Mouse (Mus musculus): ENCODE measurements around the gene Rcor2. TPM values are rescaled to one million over a fixed set of nuclear protein-coding genes. Genes with fewer than 3 reads are reported as not detected.

Gene Rcor2
- polyA plus RNA-seq, 1 experiment from 2014 or later: 1.5 TPM

DNA sequence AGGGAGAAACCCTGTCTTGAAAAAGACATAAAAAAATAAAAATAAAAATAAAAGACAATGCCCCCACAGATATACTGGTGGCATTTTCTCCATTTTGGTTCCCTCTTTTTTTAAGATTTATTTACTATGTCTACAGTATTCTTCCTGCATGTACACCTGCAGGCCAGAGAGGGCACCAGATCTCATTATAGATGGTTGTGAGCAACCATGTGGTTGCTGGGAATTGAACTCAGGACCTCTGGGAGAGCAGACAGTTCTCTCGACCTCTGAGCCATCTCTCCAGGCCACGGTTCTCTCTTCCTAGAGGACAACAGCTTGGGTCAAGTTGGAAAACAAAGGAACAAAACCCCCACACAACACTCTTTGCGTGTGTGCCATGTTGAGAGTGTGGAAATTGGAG, 5.2 kb upstream of the Rcor2 start:
- WGBS: 93% methylated on average over 3 of the region's 3 CpGs
- no peak overlapping the region for H3K4me2 ChIP-seq (replicated peaks; ENCODE audit: low read depth)
- no peaks in the 10 kb centered on the region for H3K36me3 ChIP-seq (ENCODE audit: control insufficient read depth, insufficient read depth)
- H3K27me3 ChIP-seq (replicated peaks; ENCODE audit: control insufficient read depth, insufficient read depth, low read length): no peaks in the 10 kb centered on the region
- H3K27ac ChIP-seq (ENCODE audit: low read depth, low read length): no peak overlapping the region
- H3K9me3 ChIP-seq (ENCODE audit: control insufficient read depth): no peaks in the 10 kb centered on the region
- no peak for TF ChIP-seq CTCF (IDR thresholded peaks at IDR 0.05; ENCODE audit: low read depth)
- H3K4me3 ChIP-seq (ENCODE audit: low read depth, low read length): no peak overlapping the region
- H3K9ac ChIP-seq (ENCODE audit: low read depth, low read length): no peak overlapping the region
- ATAC-seq: no peak
- H3K4me1 ChIP-seq (replicated peaks; ENCODE audit: control insufficient read depth, insufficient read depth, low read length): peaks cover 3% of the 10 kb centered on the region; the same call in 1 of the 2 replicates

DNA sequence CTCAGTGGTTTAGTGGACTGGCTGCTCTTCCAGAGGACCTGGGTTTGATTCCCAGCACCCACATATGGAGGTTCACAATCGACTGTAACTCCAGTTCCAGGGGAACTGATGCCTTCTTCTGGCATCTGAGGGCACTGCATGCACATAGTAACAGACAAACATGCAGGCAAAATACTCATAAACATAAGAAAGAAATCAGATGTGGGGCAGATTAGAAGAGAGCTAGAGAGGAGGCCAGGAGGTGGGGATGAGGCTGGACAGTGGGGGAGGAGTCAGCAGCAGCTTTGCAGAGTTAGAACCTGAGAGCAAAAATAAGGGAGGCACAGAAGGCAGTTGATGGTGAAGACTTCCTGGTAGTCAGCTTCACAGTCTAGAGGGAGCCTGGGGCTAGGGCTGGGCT, 4.5 kb upstream of the Rcor2 start:
- TF ChIP-seq CTCF (IDR thresholded peaks at IDR 0.05; ENCODE audit: low read depth): no peak
- Histone ChIP-seq H3K4me3 (ENCODE audit: low read depth, low read length) (no peak overlapping the region), H3K9ac (ENCODE audit: low read depth, low read length) (no peak overlapping the region), H3K4me1 (replicated peaks; ENCODE audit: control insufficient read depth, insufficient read depth, low read length) (peaks cover 5% of the 10 kb centered on the region), H3K9me3 (ENCODE audit: control insufficient read depth) (no peaks in the 10 kb centered on the region), H3K4me2 (replicated peaks; ENCODE audit: low read depth) (no peak overlapping the region), H3K27me3 (replicated peaks; ENCODE audit: control insufficient read depth, insufficient read depth, low read length) (no peaks in the 10 kb centered on the region), H3K27ac (ENCODE audit: low read depth, low read length) (no peak overlapping the region), H3K36me3 (ENCODE audit: control insufficient read depth, insufficient read depth) (no peaks in the 10 kb centered on the region)
- no peak for ATAC-seq
- 91% methylated on average over 1 of the region's 1 CpGs for WGBS

DNA sequence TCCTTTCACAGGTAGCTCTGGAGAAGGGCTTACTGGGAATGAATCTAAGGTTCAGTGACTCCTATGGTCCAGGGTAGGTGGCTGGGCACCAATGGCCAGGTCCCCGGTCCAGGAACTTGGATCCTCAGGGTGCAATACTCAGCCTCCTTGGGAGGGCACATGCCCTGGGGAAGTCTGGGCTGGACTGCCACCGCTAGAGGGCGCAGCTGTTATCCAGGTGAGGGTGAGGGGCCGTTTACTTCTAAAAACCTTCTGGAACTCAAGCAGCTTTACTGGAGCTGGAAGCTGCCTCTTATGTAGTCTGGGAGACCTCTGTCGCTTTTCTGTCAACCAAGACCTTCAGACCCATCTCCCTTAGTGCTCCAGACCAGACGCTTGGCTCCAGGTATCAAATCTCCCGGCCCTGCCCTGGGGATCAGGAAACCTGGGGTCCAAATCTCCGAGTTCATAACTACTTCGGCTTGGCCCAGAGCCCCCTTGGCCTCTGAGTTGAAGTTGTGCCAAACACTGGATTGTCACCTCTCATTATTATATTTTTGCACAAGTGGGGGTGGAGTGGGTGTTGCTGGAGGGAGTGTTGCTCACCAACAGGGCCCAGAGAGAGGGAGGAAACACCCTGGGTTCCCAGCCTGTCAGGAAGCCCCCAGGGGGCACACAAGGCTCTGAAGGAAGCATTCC, 2.9 kb upstream of the Rcor2 start:
- Histone ChIP-seq H3K9me3 (ENCODE audit: control insufficient read depth) (no peaks in the 10 kb centered on the region), H3K27ac (ENCODE audit: low read depth, low read length) (no peak overlapping the region), H3K4me1 (replicated peaks; ENCODE audit: control insufficient read depth, insufficient read depth, low read length) (peaks cover 14% of the 10 kb centered on the region), H3K9ac (ENCODE audit: low read depth, low read length) (no peak overlapping the region), H3K4me2 (replicated peaks; ENCODE audit: low read depth) (no peak overlapping the region), H3K4me3 (ENCODE audit: low read depth, low read length) (no peak overlapping the region), H3K27me3 (replicated peaks; ENCODE audit: control insufficient read depth, insufficient read depth, low read length) (no peaks in the 10 kb centered on the region), H3K36me3 (ENCODE audit: control insufficient read depth, insufficient read depth) (no peaks in the 10 kb centered on the region)
- TF ChIP-seq CTCF (IDR thresholded peaks at IDR 0.05; ENCODE audit: low read depth): peak; percentile 91
- ATAC-seq: peak; percentile 26; the same call in 1 of the 2 replicates
- 19% methylated on average over 9 of the region's 9 CpGs for WGBS

DNA sequence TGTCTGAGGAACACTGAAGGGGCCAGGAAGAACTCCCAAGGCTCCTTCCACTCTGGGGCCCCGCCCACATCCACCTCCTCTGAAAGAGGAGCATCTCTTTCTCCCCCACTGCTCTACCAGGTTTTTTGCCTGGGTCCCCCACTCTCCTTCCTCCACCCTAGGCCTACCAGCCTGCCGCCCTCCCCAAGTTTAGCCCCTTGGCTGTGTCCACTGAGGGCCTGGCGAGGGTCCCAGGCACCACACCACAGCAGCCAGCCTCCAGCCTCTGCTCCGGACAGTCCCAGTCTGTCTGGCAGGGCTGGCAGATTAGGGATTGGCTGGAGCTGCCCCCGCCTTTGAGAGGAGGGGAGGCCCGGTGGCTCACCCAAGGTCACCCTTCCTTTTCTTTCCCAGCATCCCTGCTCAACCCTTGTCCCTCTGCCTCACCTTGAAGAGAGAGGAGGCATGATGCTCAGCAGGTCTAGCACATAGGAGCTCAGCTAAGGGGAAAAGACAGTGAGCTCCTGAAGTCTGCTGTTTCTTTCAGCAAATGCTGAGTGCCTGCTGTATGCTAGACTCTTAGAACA, 2.3 kb upstream of the Rcor2 start:
- H3K27ac ChIP-seq (ENCODE audit: low read depth, low read length): no peak overlapping the region

DNA sequence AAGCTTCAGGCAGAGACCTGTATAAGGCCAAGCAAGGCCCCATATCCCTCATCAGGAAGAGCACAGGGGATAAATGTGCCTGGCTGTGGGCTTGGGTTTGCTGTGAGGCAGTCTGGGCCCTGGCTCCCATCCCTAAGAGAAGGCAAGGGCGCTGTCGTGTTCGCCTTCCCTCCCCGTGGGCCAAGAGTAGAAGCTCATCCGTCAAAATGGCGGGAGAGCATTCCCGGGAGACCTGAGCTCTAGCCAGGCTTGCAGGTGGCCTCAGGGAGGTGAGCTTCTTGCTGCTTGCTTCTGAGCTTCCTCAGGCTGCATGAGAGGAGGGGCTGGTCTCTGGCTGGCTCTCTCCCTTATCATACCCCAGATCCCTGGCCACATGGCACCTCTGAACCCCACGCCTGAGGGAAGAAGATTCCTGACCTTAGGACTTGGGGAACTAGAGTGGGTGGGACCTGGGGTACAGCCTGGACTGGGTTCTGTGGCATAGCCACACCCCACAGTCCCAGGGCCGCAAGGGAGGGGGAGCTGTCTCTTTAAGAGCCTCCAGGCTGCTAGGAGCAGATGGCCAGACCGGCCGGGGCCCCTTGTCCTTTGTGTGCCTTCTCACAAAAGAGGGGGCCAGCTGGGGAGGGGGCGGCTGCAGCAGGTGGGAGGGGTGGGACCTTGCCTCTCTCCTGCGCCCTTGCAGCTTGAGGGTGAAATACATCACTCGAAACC, 1.5 kb upstream of the Rcor2 start:
- H3K4me1 ChIP-seq (replicated peaks; ENCODE audit: control insufficient read depth, insufficient read depth, low read length): peaks cover 17% of the 10 kb centered on the region
- WGBS: 24% methylated on average over 14 of the region's 14 CpGs
- no peak overlapping the region for H3K9ac ChIP-seq (ENCODE audit: low read depth, low read length)
- 0 out of 2 replicates have a peak, but pooled peaks have one; percentile 10 for TF ChIP-seq CTCF (IDR thresholded peaks at IDR 0.05; ENCODE audit: low read depth)
- H3K9me3 ChIP-seq (ENCODE audit: control insufficient read depth): no peaks in the 10 kb centered on the region
- no peak overlapping the region for H3K27ac ChIP-seq (ENCODE audit: low read depth, low read length)
- no peaks in the 10 kb centered on the region for H3K27me3 ChIP-seq (replicated peaks; ENCODE audit: control insufficient read depth, insufficient read depth, low read length)
- ATAC-seq: peak; percentile 22
- no peaks in the 10 kb centered on the region for H3K36me3 ChIP-seq (ENCODE audit: control insufficient read depth, insufficient read depth)
- H3K4me3 ChIP-seq (ENCODE audit: low read depth, low read length): no peak overlapping the region
- H3K4me2 ChIP-seq (replicated peaks; ENCODE audit: low read depth): peak overlapping the region; percentile 44

More for the DNA sequence above, 2.3 kb upstream of the Rcor2 start:
- H3K4me3 ChIP-seq (ENCODE audit: low read depth, low read length): no peak overlapping the region
- 36% methylated on average over 6 of the region's 6 CpGs for WGBS
- no peak for ATAC-seq
- H3K36me3 ChIP-seq (ENCODE audit: control insufficient read depth, insufficient read depth): no peaks in the 10 kb centered on the region
- H3K4me1 ChIP-seq (replicated peaks; ENCODE audit: control insufficient read depth, insufficient read depth, low read length): peaks cover 17% of the 10 kb centered on the region
- no peak for TF ChIP-seq CTCF (IDR thresholded peaks at IDR 0.05; ENCODE audit: low read depth)
- no peaks in the 10 kb centered on the region for H3K9me3 ChIP-seq (ENCODE audit: control insufficient read depth)
- H3K9ac ChIP-seq (ENCODE audit: low read depth, low read length): no peak overlapping the region
- H3K27me3 ChIP-seq (replicated peaks; ENCODE audit: control insufficient read depth, insufficient read depth, low read length): no peaks in the 10 kb centered on the region
- no peak overlapping the region for H3K4me2 ChIP-seq (replicated peaks; ENCODE audit: low read depth)

DNA sequence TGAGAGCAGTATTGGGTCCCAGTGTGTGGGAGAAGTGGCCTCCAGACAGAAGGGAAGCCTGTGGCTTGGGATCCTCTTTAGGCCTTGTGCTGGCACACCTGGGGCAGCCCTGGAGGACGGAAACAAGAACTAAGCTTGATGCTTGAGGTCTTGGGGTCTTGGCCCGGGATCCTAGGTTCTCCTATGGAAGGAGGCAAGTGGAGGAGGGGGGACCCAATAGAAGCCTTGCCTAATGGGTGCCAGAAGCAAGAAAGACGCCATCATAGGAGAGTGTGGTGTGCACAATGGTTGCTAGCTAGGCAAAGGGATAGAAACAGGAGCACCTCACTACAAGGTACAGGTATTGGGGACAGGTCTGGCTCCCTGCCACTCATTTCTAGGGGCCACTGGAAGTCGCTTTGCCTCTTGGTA, 699 bp upstream of the Rcor2 start:
- 69% methylated on average over 4 of the region's 4 CpGs for WGBS
- H3K27me3 ChIP-seq (replicated peaks; ENCODE audit: control insufficient read depth, insufficient read depth, low read length): no peaks in the 10 kb centered on the region
- no peak overlapping the region for H3K4me3 ChIP-seq (ENCODE audit: low read depth, low read length)
- H3K9ac ChIP-seq (ENCODE audit: low read depth, low read length): no peak overlapping the region
- no peak for ATAC-seq
- no peaks in the 10 kb centered on the region for H3K9me3 ChIP-seq (ENCODE audit: control insufficient read depth)
- no peak for TF ChIP-seq CTCF (IDR thresholded peaks at IDR 0.05; ENCODE audit: low read depth)
- no peak overlapping the region for H3K27ac ChIP-seq (ENCODE audit: low read depth, low read length)
- peaks cover 17% of the 10 kb centered on the region for H3K4me1 ChIP-seq (replicated peaks; ENCODE audit: control insufficient read depth, insufficient read depth, low read length)
- H3K36me3 ChIP-seq (ENCODE audit: control insufficient read depth, insufficient read depth): no peaks in the 10 kb centered on the region
- H3K4me2 ChIP-seq (replicated peaks; ENCODE audit: low read depth): no peak overlapping the region
